Mouse (Mus musculus): ENCODE measurements around the gene Dnase1. TPM values are rescaled to one million over a fixed set of nuclear protein-coding genes. Genes with fewer than 3 reads are reported as not detected.
A peak's percentile ranks its signal among the peaks of the same experiment; 100 is the strongest.
"Not testable (repeated sequence)": the region's sequence is repeated elsewhere in the genome, so short reads cannot be mapped to it uniquely, and the experiment has no call there.

The Dnase1 gene
- total RNA-seq (2022): not detected

DNA sequence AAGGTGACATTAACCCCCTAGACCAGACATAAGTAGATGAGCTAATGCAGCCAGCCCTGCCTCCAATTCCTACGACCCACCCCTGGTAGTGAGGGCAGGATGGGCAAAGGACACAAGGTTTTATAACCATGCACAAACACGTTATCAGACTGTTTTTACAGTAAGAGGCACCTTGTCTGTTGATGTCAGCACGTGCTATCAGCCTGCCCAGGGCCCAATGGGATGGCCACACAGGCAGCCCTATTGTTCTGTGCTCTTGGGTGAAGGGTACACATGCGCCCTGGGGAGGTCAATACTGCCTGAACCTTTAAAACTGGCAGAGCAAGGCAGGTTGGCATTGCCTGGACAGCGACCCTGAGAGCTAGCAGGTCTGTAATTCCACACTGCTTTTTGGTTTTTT, at the start of gene Dnase1:
Gene Dnase1 (plus strand): TSS at position 136 of the 400 bp plus-strand sequence.
- DNase-seq (ENCODE audit: low spot score in 2 of 2): no peak

DNA sequence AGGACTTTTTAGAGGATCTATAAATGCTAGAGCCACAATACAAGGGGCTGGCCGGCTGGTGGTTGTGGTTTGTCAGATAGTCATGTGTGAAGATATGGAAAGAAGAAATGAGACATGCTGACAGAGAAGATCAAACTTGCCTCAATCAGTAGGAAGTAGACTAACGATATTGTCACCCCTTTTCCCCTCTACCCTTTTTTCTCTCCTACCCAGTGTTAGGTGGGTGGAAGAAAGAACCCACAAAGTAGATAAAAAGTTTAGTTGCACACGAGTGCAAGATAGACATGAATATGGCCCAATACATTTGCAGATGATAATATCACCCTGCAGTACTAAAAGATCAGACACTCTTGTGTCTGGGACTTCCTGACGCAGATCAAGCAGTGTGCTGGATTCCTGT, 48.3 kb upstream of the Dnase1 start:
- no peak for DNase-seq (ENCODE audit: low spot score in 2 of 2)

DNA sequence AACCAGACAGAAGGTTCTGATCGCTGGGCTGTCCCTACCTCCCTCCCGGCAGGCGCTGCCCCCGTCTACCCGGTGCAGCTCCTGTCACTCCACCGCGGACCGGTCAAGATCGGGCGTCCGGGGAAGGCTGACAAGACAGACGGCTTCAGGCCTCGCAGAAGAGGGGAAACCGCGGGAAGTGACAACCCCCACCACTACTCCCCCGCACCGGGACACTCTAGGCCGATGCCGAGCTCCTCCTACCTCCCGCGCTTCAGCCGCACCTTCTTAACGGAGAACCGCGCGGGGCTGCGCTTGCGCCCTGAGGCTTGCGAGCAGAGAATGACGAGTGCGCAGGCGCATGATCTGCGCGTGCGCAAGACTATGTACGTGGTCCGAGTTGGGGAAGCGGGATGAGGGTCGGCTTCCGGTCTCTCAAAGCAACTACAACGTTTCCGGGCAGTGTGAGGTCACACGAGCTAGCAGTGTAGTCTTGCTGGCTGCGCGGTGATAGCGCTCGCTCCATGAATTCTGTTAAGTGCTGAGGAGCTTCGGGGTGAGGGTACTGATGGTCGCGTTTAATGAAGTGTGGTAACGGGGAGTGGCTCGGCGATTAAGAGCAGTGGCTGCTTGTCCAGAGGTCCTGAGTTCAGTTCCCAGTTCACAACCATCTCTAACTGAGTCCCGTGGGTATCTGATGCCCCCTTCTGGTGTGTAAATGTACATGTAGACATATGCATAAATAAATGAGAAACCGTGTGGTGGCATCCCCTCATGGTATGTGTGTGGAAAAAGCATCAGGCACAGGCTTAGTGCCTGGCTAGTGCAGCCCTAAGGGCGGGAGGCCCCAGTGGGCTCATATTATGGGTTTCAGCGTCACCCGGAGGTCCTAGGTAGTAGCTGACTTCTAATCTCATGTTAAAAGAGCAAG, 33.0 kb upstream of the Dnase1 start, which contains the start of gene Slx4:
Gene Slx4 (minus strand): TSS at position 282 of the 910 bp plus-strand sequence.
- DNase-seq (ENCODE audit: low spot score in 2 of 2): peak; percentile 95 to 97

DNA sequence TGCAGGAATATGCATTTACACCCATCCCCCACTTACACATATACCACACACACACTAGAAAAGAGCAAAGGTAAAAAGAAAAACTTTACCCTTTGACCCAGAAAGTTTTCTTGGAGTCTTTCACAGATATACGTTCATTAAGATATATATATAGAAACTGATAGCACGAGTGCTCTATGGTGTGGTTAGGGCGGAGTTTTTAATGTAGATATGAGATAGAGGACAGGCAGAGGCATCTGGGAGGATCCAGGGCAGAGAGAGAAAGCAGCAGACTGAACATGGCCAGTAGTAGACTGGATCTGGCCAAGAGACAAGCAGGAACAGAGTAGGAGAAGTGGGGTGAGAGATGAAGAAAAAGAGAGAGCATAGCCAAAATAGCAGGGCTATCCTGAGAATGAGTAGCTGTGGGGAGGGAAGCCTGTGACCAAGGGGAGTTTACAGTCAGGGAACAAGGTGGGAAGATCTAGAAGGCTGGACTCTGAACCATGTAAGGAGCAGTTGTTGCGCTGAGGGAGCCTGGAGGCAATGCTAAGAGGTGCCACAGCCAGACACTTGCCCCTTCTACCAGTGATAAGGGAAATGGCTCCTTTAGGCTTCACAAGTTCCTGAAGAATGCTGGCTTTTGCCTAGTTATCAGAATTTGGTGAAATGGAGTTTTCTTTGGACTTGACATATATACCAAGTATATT, 23.7 kb upstream of the Dnase1 start:
- no peak for DNase-seq (ENCODE audit: low spot score in 2 of 2)

DNA sequence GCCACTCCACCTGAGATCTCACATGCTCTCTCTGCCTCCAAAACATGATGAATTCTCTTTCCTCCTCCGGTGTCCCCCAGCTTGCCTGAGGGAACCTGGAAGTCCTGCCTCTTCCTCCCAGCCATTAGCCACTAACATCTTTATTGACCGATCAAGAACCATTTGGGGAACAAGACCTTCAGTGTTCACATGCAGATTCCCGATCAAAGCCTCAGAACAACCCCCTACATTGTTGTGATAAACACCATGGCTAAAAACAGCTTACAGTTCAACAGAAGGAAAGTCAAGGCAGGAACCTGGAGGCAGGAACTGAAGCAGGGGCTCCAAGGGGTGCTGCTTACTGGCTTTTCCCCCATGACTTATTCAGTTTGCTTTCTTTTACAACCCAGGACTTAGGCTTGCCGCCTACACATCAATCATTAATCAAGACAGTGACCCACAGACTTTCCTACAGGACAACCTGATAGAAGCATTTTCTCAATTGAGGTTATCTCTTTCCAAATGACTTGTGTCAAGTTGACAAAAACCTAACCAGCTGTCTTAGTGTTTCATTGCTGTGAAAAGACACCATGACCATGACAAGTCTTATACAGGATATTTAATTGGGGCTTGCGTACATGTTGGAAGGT, 22.6 kb upstream of the Dnase1 start:
- no peak for DNase-seq (ENCODE audit: low spot score in 2 of 2)

DNA sequence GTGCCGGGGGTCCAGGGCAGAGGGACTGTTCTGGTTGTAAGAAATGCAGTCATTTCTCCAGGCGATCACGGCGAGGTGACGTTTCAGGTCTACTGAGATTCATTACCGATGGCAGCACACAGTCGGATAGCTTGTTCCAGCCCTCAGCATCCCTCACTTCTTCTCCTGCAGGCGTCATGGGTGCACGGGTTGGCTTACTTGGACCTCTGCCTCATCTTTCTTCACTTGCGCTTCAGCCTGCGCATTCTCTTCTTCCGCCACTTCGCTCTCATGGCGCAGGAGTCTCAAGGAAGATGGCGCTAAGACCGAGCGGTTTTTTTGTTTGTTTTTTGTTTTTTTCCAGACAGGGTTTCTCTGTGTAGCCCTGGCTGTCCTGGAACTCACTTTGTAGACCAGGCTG, 20.0 kb upstream of the Dnase1 start:
- not testable (repeated sequence) for DNase-seq (ENCODE audit: low spot score in 2 of 2)

DNA sequence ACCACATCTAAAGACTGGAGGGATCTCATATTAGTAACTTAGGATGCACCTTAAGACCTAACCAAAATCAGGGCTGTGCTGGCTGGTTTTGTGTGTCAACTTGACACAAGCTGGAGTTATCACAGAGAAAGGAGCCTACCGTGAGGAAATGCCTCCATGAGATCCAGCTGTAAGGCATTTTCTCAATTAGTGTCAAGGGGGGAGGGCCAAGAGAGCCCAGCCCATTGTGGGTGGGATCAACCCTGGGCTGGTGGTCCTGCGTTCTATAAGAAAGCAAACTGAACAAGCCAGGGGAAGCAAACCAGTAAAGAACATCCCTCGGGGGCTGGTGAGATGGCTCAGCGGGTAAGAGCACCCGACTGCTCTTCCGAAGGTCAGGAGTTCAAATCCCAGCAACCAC, 19.3 kb upstream of the Dnase1 start:
- not testable (repeated sequence) for DNase-seq (ENCODE audit: low spot score in 2 of 2)

DNA sequence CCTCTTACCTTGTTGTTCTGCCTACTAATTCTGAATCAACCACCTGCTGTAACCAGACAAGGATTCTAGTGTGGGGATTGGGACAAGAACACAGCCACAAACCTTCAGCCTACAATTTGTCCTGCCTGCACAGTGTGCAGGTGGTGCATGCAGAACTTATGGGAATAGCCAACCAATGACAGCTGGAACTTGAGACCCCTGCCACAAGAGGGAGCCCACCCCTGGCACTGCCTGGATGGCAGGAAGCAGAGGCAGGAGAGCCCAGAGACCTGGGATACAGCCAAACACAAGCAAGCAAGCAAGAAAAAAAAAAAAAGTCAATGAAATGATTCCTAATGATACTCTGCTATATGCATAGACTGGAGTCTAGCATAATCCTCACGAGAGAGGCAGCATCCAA, 15.5 kb upstream of the Dnase1 start:
- DNase-seq (ENCODE audit: low spot score in 2 of 2): no peak

DNA sequence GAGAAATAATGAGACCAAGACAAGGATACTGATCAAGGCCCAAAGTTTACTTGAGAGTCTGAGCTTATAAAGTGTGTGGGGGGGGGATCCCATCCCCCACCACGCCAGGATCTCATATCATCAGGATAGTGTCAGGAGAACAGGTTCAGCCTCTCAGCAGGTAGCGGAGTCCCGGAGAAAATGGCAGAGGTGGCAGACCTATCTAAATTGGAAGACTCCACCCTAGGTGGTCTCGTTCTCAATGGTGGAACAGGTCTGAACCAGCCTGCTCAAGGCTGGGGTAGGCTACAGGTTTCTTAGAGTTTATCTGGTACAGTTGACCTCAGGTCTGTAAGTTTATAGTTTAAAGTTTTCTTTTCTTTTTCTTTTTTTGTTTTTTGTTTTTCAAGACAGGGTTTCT, 14.0 kb upstream of the Dnase1 start:
- no peak for DNase-seq (ENCODE audit: low spot score in 2 of 2)

DNA sequence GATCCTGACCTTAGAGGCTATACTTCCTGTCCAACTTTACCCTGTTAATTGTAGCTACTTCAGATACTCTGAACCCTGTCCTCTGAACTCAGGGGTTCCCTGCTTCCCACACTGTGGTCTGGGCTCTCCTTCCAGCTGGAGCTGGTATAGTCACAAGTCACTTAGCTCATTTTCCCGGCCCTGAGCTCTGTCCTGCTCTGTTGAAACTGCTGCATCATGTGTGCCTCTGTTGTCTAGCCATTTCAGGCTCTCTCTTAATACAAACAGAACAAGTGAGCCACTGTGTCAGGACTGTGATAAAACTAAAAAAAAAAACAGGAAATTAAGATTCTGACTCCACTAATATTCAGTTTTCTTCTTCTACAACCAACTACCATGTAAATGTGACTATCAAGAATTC, 10.1 kb upstream of the Dnase1 start:
- DNase-seq (ENCODE audit: low spot score in 2 of 2): no peak

DNA sequence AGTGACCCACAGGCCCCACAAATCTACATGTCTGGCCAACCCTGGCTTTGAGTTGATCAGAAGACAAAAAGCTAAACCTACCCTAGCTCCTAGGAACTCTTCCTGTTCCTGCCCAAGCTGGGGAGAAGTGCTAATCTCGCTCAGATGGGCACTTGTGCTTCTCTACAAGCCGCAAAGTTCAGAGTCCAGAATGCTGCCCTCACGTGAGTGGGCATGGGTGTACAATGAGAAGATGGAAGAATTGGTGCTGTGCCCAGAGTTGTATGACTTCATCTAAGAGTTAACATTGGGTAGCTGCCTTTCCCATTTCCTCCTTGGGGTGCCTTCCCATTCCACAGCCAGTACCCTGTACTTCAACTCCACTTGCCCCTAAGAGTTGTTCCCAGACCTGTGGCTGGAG, 9.5 kb upstream of the Dnase1 start:
- DNase-seq (ENCODE audit: low spot score in 2 of 2): no peak

DNA sequence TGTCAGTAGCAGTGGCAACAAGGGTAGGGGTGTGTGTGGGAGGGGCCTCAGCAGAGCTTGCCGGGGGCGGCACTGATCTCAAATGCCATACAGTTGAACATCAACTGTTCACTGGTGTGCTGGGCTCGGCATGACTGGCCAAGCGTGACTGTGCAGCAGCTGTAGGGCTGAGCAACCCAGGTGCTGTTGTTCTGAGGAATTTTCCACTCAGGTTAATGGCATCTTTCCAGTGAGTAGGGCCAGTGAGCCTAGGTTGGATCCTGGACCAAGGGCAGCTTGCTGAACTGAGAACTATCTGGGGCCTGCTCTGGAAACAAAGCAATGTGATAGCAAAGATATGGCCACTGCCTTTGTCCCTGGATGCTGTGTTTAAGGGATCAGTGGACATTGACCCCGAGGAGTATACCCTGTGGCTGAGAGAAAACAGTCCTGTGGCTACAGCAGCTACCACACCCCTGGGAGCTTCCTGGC, 7.3 kb upstream of the Dnase1 start:
- no peak for DNase-seq (ENCODE audit: low spot score in 2 of 2)

DNA sequence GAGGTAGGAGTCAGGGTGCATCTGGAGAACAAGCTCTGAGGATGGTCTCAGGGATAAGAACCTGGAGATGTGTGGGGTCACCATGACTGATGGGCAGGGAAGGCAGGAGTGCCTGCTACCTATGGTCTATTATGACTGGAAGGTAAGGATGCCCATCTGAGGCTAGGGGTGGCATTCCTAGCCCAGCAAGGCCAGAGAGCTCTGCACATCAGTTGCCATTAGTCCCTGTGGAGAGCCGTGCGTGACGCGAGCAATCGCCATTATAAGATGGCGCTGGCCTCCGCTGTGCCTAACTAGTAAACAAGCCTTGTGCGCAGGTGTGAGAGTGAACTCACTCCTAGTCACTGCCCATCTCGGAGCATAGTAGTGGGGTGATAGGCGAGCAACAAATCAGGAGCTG, 6.2 kb upstream of the Dnase1 start:
- DNase-seq (ENCODE audit: low spot score in 2 of 2): no peak

DNA sequence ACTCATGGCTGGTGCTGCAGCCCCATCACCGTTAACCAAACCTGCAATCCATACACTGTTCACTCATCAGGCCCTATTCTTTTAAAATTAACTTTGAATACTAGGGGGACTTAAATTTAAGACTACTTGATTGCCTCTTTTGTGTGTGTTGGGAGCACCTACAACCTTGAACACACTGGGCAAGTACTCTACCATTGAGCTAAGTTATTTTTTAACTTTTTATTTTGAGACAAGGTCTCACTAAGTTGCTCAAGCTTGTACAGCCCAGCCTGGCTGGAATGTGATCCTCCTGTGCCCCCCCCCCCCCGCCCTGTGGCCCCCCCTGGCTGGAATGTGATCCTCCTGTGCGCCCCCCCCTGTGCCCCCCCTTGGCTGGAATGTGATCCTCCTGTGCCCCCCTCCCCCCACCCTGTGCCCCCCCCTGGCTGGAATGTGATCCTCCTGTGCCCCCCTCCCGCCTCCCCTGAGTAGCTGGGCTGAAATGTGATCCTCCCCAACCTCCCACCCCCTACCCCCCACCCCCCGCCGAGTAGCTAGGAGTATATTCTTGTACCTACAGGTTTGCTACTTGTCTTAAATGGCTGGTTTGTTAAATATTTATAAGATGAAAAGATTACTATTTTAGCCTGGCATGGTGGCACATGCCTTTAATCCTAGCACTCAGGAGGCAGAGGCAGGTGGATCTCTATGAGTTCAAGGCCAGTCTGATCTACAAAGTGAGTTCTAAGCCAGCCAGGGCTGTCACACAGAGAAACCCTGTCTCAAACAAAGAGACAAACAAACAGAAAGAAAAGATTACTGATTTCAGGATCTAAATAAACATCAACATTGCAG, 5.1 kb upstream of the Dnase1 start:
- DNase-seq (ENCODE audit: low spot score in 2 of 2): no peak

DNA sequence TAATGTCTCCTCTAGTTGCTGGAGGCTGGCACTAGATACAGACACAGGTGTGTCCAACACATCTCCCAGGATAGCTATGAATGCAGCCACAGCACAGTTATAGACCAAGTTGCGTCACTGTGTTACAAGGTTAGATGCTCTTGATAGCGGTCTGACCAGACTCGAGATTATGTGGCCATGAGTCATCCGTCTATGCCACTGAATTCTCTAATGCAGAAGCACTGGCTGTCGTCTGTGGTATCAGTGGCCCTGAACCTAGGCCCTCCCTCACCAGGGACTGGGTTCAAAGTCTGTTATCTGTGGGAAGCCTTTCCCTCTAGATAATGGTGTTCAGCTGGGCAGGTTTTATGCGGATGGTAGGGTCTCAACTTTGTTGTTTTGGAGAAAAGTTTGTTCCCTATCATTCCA, 4.4 kb upstream of the Dnase1 start:
- no peak for DNase-seq (ENCODE audit: low spot score in 2 of 2)

DNA sequence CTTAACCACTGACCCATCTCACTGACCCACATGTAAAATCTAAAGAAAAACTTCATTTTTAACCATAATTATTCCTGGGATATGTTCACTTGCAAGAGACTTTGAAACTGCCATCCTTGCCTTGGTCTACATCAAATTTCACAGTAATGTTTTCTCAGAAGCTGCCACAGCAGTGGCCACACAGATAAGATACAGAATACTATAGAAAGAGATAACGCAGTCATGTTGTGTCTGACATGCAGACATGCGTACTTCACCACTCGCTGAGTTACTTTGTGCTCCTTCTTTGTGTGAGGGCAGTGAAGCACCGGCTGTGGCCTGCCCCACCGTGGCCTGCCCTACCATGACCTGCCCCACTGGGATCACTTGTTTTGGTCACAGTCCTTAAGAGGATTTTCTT, 2.8 kb upstream of the Dnase1 start:
- DNase-seq (ENCODE audit: low spot score in 2 of 2): no peak

DNA sequence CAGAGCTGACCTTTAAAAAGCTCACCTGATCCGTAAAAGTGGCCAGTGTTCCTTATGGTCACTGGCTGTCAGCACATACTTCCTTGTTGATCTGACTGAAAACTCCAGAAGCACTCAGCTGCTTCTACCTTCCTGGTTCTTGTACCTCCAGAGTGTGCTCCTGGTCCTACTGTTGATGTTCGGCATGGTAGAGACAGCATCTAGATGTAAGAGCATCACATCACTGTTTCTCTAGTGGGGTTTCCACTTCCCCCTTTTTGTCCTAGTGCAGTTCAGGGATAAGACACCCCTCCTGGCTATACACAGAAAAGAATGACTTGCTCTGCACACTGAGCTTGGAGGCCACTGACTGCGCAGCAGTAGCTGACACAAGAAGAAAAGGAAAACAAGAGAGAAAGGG, 2.3 kb upstream of the Dnase1 start:
- no peak for DNase-seq (ENCODE audit: low spot score in 2 of 2)

DNA sequence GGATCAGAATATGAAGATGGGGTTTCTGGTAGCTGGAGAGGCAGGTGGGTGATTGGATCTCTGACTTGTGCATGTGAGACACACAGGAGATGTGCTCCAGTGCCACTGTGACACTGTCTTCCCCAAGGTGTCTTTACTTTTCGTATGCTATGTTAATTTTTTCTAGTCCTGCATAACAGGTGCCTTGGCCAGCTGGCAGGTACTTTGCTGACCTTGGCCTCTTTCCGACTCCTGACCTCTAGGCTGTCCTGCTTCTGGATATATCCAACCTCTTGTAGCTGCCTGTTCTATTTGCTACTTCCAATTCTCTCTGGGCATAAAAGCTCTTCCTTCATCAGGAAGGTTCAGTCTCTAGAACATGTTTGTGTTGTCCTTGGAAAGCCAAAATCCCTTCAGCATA, 1.2 kb upstream of the Dnase1 start:
- DNase-seq (ENCODE audit: low spot score in 2 of 2): no peak

DNA sequence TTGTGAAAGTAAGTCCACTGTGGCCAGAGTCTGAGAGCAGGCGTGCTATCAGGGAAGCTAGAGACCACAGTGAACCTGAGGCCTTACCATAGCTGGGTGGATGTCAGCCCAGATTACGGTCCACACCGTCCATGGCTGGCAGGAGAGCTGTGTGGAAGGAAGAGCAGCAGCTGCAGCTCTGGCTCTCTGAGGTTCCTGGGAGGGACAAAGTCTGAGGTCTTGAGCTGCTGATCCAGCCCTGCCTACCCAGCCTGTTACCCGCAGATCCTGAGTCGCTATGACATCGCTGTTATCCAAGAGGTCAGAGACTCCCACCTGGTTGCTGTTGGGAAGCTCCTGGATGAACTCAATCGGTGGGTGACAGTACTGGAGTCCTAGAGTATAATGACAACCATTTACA, 948 bp downstream of the Dnase1 start:
- no peak for DNase-seq (ENCODE audit: low spot score in 2 of 2)

DNA sequence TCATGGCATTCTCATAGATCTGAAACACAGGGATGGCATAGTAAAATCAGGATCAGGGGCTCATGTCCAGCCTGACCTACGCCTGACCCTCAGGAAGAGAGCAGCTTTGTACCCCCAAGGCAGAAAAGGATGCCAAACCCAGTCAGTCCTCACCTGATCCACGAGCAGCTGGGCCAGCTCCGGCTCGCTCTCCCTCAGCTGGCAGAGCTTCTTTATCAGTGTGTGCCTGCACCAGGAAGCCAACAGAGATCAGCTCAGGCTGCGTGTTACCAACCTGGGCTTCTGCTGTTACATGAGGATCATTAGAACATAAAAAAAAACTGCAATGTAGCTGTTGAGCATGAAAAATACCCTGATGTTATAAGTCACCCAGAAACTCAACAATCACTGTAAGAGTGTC, 3.5 kb downstream of the Dnase1 start:
- DNase-seq (ENCODE audit: low spot score in 2 of 2): no peak

DNA sequence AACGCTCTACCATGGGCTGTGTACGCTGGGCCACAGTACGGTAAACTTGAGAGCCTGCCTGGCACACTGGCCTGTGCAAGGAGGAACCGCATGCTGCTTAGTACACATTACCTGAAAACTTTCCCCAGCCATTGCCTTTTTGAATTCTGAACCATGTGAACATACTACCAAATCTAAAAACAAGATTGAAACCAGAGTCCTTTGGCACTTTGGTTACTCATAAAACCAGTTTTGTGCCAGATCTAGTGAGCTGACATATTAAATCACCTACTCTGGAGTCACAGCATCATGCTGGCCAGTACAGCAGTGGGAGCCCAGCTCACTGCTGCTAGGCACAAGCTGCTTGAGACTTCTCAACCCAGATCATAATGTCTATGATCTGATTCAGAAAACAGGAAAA, 4.9 kb downstream of the Dnase1 start:
- no peak for DNase-seq (ENCODE audit: low spot score in 2 of 2)
